Mouse (Mus musculus): ENCODE data around the gene Olfr586.

The Olfr586 gene

DNA sequence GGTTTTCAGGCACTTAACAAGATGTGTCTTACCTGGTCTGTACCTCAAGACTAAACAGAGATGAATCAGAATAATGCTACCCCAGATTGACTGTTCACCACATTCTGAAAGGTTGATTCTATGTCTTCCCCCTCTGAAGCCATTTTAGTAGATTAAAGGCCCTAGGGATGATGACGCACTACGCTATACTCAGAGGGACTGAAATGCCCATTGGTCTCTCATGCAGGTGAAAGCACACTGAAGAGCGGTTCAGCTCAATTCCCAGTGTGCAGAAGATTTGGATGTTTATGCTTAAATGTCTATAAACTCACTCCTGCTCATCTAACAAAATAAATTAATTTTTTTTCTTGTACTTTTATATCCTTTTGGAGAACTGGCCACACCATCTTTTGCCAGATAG lies at the start of gene Olfr586:
TSS of gene Olfr586 (minus strand) at position 101 of the 400 bp plus-strand sequence.
- DNase-seq (ENCODE audit: low read depth, low spot score) = no peak

DNA sequence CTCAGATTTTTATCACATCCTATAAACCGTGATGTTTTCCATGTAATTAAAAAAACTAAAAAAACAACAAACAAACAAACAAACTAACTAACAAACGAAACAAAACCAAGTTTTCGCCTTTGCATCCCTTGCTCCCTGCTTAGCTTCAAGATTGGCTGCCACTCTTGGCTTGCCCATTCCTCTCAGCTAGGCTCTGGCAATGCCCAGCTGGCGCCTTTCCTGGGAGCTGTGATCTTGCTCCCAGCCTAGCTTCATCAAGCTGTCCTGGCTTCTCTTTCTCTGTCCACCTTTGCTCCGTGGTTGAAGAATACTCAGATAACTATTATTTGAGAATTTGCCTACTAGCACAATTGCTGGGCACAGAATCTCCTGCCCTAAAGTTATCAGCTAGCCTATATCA lies 44.3 kb upstream of the Olfr586 start:
- DNase-seq (ENCODE audit: low read depth, low spot score) = no peak

DNA sequence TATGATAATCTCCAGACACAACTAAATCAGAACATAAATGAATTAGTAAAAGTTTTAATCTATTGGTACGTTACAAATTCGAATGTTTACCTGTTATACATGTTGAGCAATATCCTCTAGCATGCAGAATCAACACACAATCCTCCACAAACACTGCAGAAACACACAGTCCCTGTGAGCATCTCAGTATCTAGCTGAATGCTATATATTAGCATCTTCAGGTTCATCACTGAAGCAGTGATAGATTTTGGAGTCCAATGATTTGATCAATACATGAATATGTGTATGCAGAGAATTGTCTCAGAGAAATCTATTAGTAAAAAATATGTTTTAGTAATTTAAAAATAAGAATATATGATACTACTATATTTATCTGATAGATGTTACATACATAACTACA lies 30.8 kb upstream of the Olfr586 start, which contains the start of gene Olfr589:
TSS of gene Olfr589 (minus strand) at position 101 of the 400 bp plus-strand sequence.
- no peak for DNase-seq (ENCODE audit: low read depth, low spot score)

DNA sequence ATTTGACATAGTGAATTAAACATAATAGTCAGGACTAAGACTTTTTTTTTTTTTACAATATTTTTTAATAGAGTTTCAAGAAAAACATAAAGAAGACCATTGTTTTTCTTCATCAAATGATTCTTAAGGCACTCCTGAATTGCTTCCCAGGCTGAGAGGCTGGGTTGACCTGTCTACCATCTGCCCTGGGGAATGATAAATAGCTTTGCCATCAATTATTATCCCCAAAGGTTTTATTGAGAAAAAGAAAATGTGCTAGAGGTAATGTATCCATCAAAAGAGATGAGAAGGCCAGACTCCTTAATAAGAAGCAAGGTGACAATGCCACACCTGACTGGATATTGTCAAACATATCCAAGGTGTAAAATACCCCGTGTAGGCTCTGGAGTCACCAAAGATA lies 15.1 kb upstream of the Olfr586 start, which contains the start of gene Olfr588-ps1:
TSS of gene Olfr588-ps1 (plus strand) at position 301 of the 400 bp plus-strand sequence.
- DNase-seq (ENCODE audit: low read depth, low spot score) = no peak

DNA sequence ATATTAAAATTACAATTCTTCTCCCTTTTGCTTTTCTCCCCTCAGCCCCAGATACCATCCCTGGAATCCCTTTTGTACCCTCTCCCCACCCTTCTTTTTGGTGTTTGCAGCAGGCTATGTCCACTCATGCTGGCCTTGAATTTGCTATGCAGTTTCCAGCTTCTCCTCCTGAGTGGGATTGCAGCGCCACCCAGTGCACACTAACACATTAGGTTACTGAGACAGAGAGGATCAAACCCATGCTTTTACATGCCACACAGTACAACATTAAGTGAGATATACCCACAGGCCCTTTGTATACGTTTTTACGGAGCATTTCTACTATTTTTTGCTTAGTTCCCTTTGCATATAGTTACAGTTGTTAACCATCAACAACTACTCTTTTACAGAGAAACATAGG lies 6.0 kb downstream of the Olfr586 start:
- no peak for DNase-seq (ENCODE audit: low read depth, low spot score)

DNA sequence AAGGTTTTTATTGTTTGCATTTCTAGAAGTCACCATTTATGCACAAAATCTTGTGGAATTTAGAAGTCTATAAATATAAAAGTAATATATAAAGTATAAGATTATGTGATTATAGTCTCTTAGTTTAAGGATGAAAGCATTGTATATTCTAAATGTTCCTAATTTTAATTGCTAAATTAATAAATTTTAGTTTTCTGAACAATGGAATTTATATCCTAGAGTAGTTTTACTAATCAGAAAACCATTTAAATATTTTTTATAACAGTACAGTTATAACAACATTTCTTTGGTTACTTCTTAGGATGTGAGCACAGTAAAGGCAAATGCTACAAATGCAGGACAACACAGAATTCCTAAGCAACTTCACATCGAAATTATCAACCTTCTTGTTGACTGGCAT lies 28.0 kb downstream of the Olfr586 start, which contains the start of gene Olfr585:
TSS of gene Olfr585 (plus strand) at position 301 of the 400 bp plus-strand sequence.
- DNase-seq (ENCODE audit: low read depth, low spot score) = no peak

DNA sequence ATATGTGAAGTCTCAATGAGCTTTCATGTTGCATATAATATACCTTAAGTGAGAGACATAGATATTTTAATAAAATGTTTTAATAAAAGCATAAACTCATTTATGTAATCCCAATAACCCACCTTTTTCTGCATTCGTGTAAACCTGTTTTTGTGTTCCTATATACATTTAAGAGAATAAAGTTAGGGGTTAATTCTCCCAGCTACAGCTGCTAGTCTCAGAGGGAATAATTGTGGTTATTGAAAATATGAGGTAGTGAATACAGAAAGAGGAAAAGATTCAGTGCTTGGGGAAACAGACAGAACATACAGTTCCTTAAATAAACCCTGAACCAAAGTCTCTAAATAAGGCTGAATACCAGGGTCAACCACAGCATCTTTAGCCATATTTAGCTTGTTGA lies 43.9 kb downstream of the Olfr586 start, which contains the start of gene Olfr584:
TSS of gene Olfr584 (plus strand) at position 301 of the 400 bp plus-strand sequence.
- DNase-seq (ENCODE audit: low read depth, low spot score) = no peak

Measured in CD4-positive, CD25-positive, alpha-beta regulatory T cell, adult 2 months (primary cell).